Mouse (Mus musculus): ENCODE measurements around the gene P2ry1.

The P2ry1 gene

DNA sequence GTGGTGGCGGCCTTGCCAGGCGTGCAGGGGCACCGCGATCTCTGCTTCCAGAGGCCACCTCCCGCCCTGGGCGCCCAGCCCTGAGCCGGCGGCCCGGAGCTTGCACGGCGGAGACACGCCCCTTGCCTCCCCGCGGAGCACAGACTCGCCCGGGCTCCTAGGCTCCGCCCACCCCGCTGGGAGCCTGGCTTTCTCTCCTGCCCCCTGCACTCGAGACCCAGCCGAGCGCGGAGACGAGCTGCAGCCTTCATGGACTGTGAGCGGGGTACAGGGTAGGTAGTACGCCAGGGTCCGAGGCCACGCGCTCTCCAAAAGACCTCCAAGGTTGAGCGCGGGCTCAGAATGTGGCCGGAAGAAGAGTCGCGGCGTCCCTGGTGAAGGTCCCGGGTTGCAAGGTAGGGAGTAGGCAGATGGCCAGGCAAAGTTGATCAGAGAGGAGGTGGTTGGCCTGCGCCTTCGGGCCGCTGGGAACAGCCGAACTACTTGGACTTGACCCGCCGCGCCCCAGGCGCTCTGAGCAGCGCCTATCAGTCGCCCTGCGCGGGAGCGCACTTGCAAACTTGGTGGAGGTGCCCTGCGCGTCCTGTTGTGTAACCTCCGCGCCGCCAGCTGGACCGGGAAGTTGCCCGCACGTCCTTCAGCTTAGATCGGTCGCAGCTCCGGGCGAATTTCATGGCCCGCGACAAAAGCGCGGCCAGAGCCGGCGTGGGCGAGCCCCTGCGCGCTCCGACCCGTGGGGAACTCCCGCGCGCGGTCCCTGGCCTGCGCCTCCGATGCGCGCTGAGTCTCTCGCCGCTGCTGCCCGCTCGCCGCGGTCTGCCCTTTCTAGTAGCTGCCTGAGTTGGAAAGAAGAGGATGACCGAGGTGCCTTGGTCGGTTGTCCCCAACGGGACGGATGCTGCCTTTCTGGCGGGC lies at the start of gene P2ry1:
TSS of gene P2ry1 (plus strand) at position 209 of the 915 bp plus-strand sequence.
- no peak for DNase-seq (ENCODE audit: low spot score)

DNA sequence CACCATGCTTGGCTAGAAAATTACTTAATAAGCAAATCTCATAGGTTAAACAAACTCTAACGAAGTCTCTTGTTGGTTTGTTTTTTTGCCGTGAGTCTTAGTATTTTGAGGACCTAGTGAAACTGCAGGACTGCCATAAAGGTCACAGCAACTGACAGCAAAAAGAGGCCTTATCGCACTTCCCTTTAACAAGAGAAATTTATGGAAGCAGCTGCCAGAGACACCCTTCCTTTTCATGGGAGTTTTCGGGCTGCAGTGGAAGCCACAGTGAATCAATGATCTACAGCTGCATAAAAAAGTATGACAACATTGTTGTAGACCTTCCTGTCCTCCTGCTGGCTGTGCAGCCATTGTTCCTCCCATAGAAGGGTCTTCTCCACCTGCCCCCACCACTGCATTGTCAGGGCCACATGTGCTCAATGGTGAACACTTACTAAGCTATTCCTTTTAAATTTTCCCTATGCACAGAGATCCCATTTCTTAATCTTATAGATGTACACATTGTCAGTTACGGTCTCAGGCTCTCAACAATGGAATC lies 49.3 kb upstream of the P2ry1 start:
- DNase-seq (ENCODE audit: low spot score): no peak

GRCm38 (mm10) chr3:60954073-60954472 lies 48.5 kb upstream of the P2ry1 start:
- no peak for DNase-seq (ENCODE audit: low spot score)

DNA sequence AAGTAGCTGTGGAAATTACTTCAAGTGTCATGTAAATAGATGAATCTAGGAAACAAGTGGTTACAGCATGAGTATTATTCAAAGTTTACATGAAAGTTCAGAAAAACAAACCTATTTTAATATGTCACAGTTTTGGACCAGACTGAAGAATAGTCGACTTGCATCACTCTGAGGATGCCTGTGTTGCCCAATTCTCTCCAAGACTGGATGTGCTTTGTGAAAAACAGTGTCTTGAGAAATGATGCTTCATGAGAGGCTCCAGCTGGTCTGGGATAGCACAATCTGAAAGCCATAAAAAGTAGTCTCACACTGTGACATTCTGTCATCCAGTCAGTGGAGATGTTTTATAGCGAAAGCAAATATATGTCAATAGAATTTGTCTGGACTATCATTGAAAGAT lies 43.8 kb upstream of the P2ry1 start:
- DNase-seq (ENCODE audit: low spot score): no peak

DNA sequence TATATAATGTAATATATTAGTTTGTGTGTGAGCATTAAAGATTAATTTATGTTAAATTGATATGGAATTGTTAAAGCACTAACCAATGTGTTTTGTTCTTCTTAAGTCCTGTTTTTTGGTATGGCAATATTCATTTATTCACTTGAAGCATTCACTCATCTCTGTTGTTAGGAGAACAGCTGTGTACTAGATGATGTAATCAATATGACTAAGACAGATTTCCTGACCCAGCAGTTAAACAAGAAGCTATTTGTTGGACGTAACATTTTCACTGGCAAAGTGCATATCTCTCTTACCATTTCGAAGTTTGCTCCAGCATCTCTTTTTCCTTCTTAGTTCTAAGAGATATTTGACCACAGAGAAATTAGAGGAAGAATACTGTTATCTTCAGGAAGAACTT lies 37.5 kb upstream of the P2ry1 start:
- DNase-seq (ENCODE audit: low spot score): no peak

GRCm38 (mm10) chr3:60974944-60975343 lies 27.7 kb upstream of the P2ry1 start:
- no peak for DNase-seq (ENCODE audit: low spot score)

GRCm38 (mm10) chr3:60982109-60982508 lies 20.5 kb upstream of the P2ry1 start:
- no peak for DNase-seq (ENCODE audit: low spot score)

DNA sequence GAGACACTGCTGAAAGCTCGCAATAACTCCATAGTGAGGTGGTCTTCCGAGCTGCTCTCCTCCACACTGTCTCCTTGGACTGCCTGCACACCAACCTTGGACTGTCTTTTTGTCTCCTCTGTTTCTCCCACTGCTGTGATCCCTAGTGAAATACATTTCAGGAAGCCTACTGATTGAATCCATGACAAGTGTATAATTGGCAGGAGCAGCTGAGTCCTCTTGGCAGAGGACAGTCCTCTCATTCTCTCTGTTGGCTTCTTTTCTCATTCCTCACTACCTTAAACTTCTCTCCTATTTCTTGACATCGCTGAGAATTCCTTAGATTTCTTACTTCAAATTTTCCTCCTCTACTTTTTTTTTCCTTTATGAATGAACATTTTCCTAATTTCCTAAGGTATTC lies 4.5 kb upstream of the P2ry1 start:
- no peak for DNase-seq (ENCODE audit: low spot score)

DNA sequence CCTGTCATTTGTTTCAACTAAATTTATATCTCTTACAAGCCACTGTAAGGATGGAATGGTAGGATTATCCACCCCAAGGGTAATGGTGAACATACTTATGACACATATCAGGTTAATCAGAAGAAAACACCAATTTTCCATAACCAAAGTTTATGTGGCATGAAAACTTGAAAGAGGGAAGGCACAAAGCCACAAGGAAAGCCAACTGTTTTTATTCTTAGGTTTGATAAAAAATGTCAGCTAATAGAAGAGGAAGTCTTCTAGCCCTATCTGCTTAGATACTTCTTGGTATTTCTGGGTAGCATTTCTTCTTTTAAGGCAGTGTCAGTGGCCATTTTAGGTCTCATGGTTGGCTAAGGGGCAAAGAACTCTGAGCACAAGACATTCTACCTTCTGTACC lies 2.9 kb upstream of the P2ry1 start:
- no peak for DNase-seq (ENCODE audit: low spot score)

GRCm38 (mm10) chr3:61000747-61001146 lies 1.8 kb upstream of the P2ry1 start:
- no peak for DNase-seq (ENCODE audit: low spot score)

- no peak for DNase-seq (ENCODE audit: low spot score)
Measured at GRCm38 (mm10) chr3:61001852-61002586, 576 bp upstream of the P2ry1 start.

DNA sequence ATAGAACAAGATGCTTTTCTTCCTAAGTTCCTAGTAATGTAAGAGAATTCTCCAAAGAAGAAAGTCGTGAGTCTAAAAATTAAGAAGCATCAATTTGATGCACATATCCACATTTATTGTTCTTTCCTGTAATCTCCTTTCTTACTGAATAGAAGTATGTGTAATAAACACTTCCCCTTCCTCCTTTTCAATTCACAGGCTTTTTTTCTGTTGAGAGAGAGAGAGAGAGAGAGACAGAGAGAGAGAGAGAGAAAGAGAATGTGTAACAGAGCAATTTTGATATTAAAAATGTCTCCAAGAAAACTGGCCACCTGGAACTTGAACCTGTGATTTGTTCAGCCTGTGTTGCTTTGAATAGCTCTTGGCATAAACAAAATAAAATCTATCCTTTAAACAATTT lies 2.0 kb downstream of the P2ry1 start:
- no peak for DNase-seq (ENCODE audit: low spot score)

DNA sequence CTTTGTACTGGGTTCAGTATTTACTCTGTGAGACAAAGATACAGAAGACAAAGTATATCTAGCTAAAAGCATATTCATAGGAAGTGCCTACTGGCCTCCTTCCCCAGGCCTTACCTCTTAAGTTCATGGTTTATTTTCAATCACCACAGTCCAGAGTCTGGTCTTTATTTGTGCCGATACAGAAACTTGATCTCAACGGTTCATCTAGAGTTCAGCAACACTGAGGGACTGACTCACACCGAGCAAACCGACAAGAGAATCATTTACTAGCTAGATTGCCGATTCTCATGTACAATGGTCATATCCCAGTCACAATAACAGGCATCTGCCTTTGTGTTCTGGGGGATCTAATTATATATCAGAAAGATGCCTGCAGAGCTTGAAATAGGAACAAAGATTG lies 9.1 kb downstream of the P2ry1 start:
- DNase-seq (ENCODE audit: low spot score): no peak

- no peak for DNase-seq (ENCODE audit: low spot score)
Measured at GRCm38 (mm10) chr3:61012550-61012949, 10.0 kb downstream of the P2ry1 start.

DNA sequence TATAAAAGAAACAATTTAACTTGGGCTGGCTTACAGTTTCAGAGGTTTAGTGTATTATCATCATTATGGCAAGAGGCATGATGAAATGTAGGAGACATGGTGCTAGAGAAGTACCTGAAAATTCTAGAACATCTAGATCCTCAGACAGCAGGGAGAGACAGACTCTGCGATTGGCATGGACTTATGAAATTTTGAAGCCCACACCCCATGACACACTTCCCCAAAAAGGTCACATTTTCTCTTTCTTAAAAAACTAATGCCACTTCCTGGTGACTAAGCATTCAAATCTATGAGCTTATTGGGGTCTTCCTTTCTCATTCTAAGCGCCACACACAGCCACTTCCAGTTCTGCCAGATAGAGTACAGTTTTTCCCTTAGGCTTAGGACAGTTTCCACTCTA lies 14.1 kb downstream of the P2ry1 start:
- no peak for DNase-seq (ENCODE audit: low spot score)

GRCm38 (mm10) chr3:61032100-61032499 lies 29.5 kb downstream of the P2ry1 start:
- no peak for DNase-seq (ENCODE audit: low spot score)

- DNase-seq (ENCODE audit: low spot score): no peak
Measured at GRCm38 (mm10) chr3:61035633-61036032, 33.0 kb downstream of the P2ry1 start.

DNA sequence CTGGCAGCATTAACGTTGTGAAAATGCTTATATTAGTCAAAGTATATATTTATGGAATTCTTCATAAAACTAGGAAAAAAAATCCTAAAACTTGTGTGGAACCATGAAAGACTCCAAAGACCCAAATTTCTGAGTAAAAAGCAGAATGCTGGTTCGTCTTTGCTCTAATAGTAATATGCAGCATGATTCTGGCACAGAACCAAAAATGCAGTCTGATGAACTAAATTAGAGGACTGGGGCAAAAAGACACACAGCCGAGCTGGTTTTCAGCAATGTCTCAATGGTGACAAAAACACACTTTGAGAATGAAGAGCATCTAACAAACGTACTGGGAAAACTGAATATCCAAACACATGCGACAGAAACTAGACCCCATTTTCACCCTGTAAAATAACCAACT lies 37.3 kb downstream of the P2ry1 start:
- no peak for DNase-seq (ENCODE audit: low spot score)

GRCm38 (mm10) chr3:61049976-61050672 lies 47.5 kb downstream of the P2ry1 start:
- DNase-seq (ENCODE audit: low spot score): no peak
